Mouse (Mus musculus): ENCODE measurements around the gene Itpr2.
"Not testable (repeated sequence)": the region's sequence is repeated elsewhere in the genome, so short reads cannot be mapped to it uniquely, and the experiment has no call there.

Gene Itpr2

DNA sequence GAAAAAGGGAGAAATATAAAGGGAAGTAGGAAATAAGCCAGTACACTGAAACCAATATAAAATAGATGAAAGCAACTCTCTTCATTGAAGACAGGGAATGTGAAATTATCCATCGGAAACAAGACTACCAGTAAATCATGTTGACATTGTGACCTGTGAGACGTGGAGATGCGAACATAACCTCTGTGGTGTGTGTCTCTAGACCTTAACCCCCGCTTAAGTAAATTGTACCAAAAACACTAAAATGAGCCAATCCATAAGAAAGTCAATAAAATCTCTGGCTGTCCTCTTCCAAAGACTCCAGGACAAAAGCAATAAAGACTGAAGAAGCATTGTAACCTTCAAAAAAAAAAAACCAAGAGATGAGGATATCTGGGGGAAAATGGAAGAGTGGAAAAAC, 31.6 kb downstream of the Itpr2 start:
- no peak for DNase-seq (ENCODE audit: low spot score in 2 of 2)

DNA sequence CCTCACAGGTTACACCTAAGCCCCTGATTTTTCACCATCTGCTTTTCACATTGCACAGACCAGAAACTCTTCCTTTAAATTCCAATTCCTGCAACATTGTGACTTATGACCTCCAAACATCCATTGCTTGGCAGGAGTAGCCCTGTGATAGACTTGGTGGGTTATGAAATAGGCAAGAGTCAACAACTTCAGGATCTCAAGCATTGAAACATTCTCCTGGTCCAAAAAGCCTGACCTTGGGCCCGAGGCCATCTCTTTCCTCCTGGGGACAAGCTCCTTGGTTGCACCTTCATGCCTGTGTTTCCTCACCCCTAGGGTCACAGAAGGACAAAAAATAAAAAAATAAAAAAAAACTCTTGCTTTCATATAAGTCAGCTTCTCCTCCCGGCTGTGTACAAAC, 32.1 kb downstream of the Itpr2 start:
- no peak for DNase-seq (ENCODE audit: low spot score in 2 of 2)

DNA sequence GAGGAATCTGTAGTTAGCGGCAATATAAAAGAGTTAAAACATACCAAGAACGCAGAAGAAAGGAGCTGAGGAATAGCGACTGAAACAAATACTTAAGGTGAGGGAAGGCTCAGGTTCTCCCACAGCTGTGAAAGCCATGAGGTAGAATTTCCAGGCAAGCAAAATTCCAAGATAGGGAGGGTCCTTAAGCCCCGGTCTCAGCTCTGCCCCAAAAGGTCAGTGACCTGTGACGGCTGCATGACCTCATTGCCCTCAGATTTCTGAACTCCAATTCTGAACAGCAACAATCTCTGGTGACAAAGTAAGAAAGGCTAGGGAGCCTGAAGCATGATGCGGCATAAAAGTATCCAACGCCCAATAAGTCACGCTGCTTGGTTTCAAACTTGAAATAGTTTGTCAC, 33.7 kb downstream of the Itpr2 start:
- DNase-seq (ENCODE audit: low spot score in 2 of 2): no peak

DNA sequence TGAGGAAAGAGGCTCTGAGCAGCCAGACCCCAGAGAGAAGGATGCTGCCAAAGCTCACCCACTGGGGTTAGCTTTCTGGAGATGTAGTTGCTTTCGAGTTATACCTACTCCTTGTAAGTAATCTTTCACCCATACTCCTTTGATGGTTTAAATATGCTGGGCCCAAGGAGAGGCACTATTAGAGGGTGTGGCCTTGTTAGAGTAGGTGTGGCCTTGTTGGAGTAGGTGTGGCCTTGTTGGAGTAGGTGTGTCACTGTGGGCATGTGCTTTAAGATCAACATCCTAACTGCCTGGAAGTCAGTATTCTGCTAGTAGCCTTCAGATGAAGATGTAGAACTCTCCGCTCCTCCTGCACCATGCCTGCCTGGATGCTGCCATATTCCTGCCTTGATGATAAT, 37.4 kb downstream of the Itpr2 start:
- not testable (repeated sequence) for DNase-seq (ENCODE audit: low spot score in 2 of 2)

DNA sequence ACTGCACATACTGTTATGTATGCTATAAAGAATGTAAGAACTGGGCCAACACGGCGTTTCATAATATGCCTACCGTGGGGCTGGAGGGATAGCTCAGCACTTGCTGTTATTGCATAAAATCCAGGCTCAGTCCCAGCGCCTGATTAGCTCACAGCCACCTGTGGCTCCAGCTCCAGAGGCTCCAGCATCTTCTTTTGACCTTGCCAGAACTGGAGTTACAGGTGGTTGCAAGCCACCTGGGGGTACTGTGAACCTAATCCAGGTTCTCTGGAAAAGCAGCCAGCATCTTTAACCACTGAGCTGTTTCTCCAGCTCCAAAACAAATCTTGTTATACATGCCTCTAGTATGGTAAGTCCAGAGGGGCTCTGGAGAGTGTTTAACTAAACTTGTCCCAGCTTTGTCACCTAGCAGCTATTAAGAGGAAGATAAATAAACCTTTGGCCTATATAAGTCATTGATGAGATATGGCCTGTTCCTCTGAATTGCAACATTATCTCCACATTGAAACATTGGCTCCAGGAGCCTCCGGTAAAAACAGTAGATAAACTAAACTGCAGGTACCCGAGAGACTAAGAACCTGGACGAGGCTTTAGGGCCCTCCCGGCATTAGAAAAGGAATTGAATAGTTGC, 37.9 kb downstream of the Itpr2 start:
- no peak for DNase-seq (ENCODE audit: low spot score in 2 of 2)

DNA sequence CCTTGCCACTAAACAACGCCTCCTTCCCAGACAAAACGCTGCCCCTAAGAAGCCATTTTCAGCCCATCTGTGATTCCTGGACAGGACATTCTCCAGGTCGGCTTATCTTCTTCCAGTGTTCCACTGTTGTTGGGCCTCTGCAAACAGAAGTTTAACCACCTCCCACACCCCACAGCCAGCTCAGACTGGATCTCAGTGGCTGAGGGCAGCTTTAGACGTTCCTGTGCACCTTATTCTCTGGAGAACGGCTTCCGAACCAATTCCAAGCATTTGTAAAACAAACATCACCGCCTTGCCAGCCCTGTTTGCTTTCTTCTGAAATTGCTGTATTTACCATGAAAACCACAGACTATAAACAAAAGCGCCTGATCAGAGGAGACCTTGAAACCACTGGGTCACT, 41.1 kb downstream of the Itpr2 start:
- no peak for DNase-seq (ENCODE audit: low spot score in 2 of 2)

DNA sequence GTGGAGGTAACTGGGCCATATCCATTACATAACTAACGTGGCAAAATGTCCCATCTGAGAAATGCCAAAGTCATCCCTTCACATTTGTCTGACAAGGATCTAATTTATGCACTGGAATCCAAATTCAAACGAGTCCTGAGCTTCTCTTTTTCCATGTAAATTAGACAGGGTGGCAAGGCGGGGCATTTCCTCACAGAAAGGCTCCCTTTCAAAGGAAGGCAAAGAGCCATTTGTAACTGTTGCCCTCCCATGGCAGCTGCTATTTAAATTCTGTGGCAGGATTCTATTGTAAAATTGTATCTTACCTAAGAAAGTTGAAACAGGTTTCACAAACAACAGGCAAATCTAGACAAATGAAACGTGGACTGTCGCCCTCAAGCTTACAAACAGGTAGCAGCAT, 43.6 kb downstream of the Itpr2 start:
- no peak for DNase-seq (ENCODE audit: low spot score in 2 of 2)

DNA sequence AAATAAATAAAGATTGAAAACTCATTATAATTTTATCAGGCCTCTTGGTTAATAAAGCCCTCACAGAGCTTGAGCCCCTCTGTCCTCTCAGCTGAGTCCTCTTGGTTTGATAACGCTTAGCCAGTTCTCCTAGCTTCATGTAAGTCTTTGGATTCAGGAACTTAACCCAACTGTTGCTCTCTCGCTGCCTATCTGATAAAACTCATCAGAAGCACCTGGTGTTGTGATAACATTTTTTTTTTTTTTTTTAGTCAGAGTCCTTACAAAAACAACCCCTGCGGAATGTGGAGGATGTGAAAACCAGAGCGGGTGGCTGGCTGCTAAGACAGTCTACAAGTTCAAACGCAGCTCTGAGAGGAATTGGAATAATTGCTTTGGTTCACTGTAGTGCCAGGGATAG, 45.3 kb downstream of the Itpr2 start:
- DNase-seq (ENCODE audit: low spot score in 2 of 2): no peak

DNA sequence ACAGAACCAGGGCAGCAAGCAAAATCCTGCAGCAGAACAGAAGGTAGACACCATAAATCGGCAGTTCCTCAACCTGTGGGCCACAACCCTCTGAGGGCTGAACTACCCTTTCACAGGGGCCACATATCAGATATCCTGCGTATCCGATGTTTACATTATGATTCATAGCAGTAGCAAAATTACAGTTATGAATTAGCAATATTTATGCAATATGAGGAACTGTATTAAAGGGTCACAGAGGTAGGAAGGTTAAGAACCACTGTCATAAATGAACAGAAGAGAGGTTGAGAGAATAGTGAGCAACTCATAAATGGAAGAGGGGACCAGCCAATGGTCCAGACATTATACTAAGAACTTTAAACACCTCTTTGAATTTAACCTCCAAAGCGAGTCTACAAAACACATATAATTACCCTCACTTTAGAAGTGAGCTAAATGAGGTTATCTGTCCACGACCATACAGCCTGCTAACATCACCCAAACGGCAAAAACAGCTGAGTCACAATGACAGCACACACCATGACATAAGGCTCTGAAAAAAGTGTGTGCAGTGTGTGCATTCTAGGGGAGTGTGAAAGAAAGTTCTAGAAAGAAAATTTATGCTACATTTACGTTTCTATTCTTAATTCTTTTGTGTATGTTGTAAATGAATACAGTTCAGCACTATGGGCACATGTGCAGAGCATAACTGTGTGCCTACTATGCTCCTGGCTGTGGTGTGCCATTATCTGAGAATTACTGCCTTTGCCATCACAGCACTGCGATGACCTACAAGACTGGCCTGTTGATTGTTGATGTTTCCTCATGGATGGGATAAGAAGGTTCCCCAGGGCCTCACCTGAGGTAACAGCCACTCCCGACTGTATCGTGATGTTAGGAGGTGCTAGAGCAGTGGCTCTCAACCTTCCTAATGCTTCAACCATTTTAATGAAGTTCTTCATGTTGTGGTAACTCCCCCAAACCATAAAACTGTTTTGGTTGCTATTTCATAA, 47.2 kb downstream of the Itpr2 start:
- no peak for DNase-seq (ENCODE audit: low spot score in 2 of 2)

DNA sequence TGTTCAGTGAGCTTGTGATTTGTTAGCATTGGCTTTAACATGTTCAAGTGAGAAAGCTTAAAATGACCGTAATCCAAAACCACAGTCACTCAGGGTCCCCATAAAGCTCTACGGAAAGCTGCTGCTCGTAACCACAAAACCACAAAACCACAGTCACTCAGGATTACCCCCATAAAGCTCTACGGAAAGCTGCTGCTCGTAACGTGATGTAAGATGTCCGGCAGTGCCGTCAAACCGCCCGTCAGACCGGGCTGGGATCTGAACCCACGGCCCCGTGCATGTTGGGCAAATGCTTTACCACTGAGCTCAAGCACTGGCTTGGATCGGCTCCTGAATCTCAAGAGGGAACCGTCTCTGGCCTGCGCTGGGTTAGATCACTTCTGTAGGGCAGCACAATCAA, 49.5 kb downstream of the Itpr2 start:
- DNase-seq (ENCODE audit: low spot score in 2 of 2): no peak

DNA sequence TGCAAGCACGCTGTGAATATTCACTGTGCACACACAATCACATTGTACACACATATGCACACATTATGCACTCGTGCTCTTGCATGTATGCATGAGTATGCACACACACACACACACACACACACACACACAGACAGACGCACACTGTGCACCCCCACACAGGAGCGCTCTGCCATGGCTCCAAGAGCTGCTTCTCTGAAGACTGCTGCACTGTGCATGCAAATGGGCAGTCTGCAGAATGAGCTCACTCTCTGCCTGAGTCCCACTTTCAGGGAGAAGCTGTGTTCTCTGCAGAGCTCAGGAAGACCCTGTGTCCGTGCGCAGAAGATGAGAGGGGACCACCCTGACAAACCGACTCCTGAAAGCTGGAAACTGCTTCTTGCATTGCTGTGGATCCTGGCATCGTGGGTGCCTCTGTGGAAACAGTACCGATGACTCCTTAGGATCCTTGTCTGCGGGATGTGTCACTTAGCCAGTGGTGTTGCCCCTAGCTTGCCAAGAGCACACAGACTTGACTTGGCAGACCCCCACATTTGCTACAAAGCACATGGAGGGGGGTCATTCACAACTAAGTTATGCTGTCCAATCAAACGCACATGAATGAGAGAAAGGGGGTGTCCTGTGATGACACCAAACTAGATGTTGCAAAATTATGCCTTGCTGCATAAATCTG, 55.9 kb downstream of the Itpr2 start:
- DNase-seq (ENCODE audit: low spot score in 2 of 2): no peak

DNA sequence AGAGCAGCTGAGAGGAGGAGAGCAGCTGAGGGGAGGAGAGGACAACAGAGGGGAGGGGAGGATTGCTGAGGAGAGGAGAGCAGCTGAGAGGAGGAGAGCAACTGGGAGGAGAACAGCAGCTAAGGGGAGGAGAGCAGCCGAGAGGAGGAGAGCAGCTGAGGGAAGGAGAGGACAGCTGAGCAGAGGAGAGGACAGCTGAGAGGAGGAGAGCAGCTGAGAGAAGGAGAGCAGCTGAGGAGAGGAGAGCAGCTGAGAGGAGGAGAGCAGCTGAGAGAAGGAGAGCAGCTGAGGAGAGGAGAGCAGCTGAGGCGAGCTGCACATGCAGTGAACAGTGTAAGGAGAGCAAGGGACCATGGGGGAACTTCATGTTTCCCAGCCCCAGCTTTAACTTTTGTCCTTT, 62.2 kb downstream of the Itpr2 start:
- no peak for DNase-seq (ENCODE audit: low spot score in 2 of 2)

DNA sequence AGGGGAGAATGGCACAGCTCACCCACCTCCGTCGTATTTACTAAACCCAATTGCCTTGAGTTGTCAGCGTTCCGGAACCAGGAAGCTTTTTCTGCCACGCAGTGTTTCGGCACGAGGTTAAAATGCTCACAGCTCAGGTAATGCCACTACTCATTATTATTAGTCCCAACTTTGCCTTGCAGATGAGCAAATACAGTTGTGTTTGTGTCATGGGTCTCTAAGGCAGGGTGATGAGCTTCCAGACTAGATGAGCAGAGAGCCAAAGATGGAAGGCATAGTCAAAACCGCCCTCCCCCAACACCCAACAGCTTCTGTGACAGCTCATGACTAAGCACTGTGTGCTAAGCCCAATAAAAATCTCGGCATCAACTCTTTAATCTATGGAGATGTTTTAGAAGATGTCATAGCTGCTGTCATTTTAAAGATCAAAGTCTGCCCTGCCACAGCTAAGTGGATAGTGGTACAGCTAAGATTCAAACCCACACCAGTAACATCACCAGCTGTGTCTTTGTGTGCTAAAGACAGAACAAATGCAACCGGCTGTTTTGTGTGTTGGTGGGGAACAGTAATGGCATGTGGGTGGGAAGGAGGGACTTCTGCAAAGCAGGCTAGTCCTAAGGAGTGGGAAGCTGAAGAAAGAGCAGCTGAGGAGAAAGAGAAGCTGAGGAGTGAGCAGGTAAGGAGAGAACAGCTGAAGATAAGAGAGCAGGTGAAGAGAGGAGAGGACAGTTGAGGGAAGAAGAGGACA, 62.8 kb downstream of the Itpr2 start:
- DNase-seq (ENCODE audit: low spot score in 2 of 2): no peak

DNA sequence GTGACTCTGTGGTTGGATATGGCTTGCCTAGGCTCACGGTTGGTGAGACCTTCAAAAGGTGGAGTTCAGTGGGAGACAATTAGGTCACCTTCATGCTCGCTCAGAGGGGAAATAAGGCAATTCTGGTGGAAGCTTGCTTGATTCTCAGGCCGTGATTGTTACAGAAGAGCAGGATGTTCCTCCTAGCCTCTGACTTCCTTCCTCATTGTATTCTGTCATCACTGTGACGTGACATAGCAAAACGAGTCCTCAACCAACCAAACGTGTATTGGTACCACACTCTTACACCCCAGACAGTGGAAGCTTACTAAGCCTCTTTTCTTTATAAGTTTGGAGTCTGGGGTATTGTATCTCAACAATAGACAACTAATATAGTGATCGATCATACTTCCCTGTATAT, 64.0 kb downstream of the Itpr2 start:
- no peak for DNase-seq (ENCODE audit: low spot score in 2 of 2)

DNA sequence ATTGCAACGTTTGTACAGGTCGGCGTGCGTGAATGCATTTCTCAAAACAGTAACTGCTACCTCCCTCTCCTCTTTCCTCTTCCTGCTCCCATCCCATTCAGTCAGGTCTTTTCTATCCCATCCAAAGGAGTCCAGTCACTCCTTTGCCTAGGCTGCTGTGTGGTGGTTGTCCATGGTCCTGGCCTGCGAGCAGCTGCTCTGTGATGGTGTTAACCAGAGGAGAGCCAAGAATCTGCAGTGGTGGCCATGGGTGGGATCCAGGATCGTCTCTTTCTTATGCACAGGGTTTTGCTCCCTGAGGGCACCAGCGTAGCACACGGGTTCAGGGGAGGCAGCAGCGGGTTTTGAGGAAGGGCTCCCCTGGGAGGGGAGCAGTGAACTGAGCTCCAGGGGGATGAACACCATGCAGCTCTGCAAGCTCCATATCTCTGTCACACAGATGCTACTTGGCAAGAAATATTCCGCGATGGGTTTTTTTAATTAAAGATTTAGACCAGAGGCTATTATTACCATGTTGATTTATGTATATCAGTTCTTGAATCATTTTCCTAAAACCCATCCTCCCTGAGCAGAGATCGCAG, 65.0 kb downstream of the Itpr2 start:
- no peak for DNase-seq (ENCODE audit: low spot score in 2 of 2)

DNA sequence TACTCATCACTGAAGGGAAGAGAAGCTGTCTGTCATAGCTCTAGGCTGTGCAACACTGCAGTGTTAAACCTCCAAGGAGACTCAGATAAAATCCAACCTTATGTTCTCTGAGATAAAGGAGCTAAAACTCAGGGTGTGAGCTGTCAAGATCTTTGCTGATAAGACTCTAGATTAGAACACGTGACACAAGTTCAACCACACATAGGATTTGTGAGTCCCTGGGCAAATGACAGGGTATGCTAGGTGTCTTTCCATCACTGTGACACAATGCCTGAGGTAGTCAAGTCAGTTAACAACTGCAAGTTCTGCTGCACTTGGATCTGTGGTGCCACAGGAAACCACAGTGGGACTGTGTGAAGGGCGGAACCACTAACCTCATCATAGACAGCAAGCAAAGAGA, 67.8 kb downstream of the Itpr2 start:
- DNase-seq (ENCODE audit: low spot score in 2 of 2): no peak

DNA sequence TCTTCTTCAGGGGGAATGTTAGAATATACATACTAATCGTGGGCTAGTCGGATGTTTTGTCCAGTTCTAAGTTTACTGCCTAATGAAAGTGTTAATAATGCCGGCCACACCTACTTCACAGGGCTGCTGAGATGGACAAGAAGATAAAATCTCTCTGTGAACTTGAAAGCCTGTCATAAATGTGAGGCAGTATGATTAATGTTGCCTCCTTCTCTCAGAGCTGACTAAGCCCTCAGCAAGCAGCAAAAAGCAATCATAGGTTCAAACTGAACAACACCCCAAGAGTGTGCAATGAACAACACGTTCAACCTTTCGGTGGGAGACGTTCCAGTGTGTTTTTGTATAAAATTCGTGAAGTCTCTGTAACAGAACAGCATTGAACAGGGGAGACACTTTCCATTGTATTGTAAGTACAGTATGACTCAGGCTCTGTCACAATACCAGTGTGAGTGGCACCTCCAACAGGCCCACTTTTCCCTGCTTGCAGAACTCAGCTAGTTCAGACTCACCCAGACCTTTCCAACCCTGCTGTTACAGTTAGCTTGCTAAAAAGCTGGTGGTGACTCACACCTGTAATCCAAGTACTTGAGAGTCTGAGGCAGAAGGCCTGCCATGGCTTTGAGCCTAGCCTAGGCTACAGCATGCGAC, 69.7 kb downstream of the Itpr2 start:
- peak in 1 of 2 experiments; percentile 17 for DNase-seq (ENCODE audit: low spot score in 2 of 2)

DNA sequence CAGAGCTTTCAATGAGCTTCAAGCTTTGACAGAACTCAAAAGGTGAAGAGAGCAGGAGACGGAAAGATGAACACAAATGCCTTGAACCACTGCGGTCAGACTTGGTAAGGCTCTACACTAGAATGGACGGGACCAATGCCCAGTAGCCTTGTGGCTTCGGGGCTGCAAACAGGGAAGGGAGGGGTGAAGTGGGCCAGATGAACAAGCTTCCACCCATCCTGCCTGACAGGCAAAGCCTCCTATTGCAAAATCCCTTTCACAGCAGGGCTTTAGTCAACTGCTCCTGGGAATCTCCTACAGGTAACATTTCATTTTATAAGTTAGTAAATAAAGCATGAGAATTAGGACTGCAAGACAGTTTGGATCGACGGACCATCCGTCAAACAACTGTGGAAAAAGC, 70.2 kb downstream of the Itpr2 start:
- DNase-seq (ENCODE audit: low spot score in 2 of 2): peak in 1 of 2 experiments; percentile 25

DNA sequence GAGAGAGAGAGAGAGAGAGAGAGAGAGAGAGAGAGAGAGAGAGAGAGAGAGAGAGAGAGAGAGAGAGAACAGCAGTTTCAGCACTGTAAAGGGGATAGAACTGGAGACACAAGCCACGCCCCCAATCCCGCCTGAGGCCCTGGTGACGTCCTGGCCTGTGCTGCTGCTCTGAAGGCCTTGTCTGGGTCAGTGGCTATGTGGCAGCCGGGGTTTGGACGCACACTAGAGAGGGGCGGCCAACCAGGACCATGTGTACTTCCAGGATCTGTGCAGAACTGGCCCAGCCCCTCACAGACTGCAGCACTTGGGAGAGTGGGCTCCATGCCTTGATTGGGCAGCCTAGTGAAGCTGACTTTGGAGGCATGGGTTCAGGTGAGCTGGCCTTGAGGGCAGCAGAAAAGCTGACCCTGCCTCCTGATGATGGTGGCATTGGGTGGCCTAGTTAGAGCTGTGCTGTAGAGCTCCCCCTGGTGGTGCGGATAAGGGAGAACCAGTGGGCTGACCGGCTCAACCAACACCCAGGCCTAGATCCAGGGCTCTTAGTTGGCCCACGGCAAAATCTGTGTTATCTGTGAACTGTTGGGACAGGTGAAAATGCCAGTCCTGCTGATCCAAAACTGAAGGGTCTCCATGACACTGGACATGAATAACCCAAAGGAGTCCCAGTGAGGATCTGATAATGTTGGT, 72.2 kb downstream of the Itpr2 start:
- DNase-seq (ENCODE audit: low spot score in 2 of 2): no peak

DNA sequence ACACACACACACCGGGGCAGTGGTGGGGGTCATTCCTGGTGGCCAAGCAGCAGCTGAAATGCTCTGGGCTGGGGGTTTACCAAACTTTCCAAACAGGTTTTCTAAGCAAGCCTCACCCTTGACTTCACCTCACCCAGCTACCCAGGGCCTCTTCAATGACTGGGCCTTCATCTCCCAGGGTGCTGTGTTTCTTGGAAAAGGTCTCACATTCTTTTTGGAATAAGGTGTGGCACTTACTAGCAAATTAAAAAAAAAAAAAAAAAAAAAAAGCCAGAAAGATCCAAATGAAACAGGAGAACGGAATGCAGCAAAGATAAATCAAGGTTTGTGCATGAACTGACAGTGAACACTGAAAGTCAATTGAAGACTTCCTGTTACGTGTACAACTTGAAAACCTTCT, 77.2 kb downstream of the Itpr2 start:
- no peak for DNase-seq (ENCODE audit: low spot score in 2 of 2)

All from urinary bladder, adult 18-20 months (tissue).